Mouse (Mus musculus) limb, embryonic 12.5 days (tissue): ENCODE results near the gene Nr2c1. TPM values are rescaled to one million over a fixed set of nuclear protein-coding genes. Genes with fewer than 3 reads are reported as not detected.

Experiments
- ATAC-seq: fragments of 200-750 bp; cut with Nextera tagmentation; 2 replicates; pipeline ENCODE4 v1.8.0; 2017; ENCODE audit warnings: low read depth, moderate TSS enrichment; ENCODE audit not compliant: insufficient number of reproducible peaks, insufficient read depth, low FRiP score, low TSS enrichment
- H3K27ac ChIP-seq: fragments of 300-500 bp; sonication (generic); 2 replicates; pipeline ENCODE4 v1.5.1; 2016; ENCODE audit warnings: mild to moderate bottlenecking, moderate library complexity
- H3K27me3 ChIP-seq: fragments of 300-500 bp; sonication (generic); 2 replicates; pipeline ENCODE4 v1.6.1; 2016; ENCODE audit warnings: mild to moderate bottlenecking, moderate library complexity
- H3K36me3 ChIP-seq: fragments of 300-500 bp; sonication (generic); 2 replicates; pipeline ENCODE4 v1.6.1; 2016; ENCODE audit warnings: mild to moderate bottlenecking, moderate library complexity
- H3K4me1 ChIP-seq: fragments of 300-500 bp; sonication (generic); replicated peaks from 2 replicates; pipeline ENCODE4 v1.6.1; 2016
- H3K4me2 ChIP-seq: fragments of 300-500 bp; sonication (generic); 2 replicates; pipeline ENCODE4 v1.6.1; 2016; ENCODE audit warnings: mild to moderate bottlenecking, moderate library complexity
- H3K4me3 ChIP-seq: fragments of 300-500 bp; sonication (generic); replicated peaks from 2 replicates; pipeline ENCODE4 v1.5.1; 2016; ENCODE audit warnings: mild to moderate bottlenecking
- H3K9ac ChIP-seq: fragments of 300-500 bp; sonication (generic); replicated peaks from 2 replicates; pipeline ENCODE4 v1.6.1; 2016; ENCODE audit warnings: mild to moderate bottlenecking, moderate library complexity
- H3K9me3 ChIP-seq: fragments of 300-500 bp; sonication (generic); 2 replicates; pipeline ENCODE4 v1.6.1; 2016; ENCODE audit warnings: mild to moderate bottlenecking, moderate library complexity
- WGBS: fragments of 180-500 bp; shearing (Covaris S2); methylation state at CpG from one replicate; pipeline ENCODE4 v1.1.7; 2016; 5-methylcytosine and 5-hydroxymethylcytosine counted together
- polyA plus RNA-seq: library from polyadenylated mRNA; unstranded; fragments of >200 nt; fragmentation: Nextera tagmentation; extraction: Ambion mirVana; gene quantifications from 2 replicates; pipeline ENCODE4 v1.2.1, GENCODE M21; 2016

Gene Nr2c1
- polyA plus RNA-seq, 1 experiment from 2014 or later = 11.4 TPM

GRCm38 (mm10) chr10:94211725-94212124 is 63.9 kb downstream of the Nr2c1 start:
- 47% methylated on average over 2 of the region's 2 CpGs for WGBS
- no peak for ATAC-seq
- H3K4me1 ChIP-seq = no peaks in the 10 kb centered on the region
- H3K36me3 ChIP-seq = peaks cover 49% of the 10 kb centered on the region
- H3K27me3 ChIP-seq = no peaks in the 10 kb centered on the region
- no peak overlapping the region for H3K4me3 ChIP-seq
- H3K4me2 ChIP-seq = no peak overlapping the region
- H3K27ac ChIP-seq = no peak overlapping the region
- no peak overlapping the region for H3K9ac ChIP-seq
- no peaks in the 10 kb centered on the region for H3K9me3 ChIP-seq

- 77% methylated on average over 6 of the region's 6 CpGs for WGBS
- H3K27me3 ChIP-seq = no peaks in the 10 kb centered on the region
Measured at GRCm38 (mm10) chr10:94225026-94225750, 77.4 kb downstream of the Nr2c1 start.

GRCm38 (mm10) chr10:94230172-94230981 is 82.6 kb downstream of the Nr2c1 start:
- Histone ChIP-seq H3K27ac (no peak overlapping the region), H3K4me1 (no peaks in the 10 kb centered on the region), H3K4me3 (no peak overlapping the region), H3K9ac (no peak overlapping the region), H3K4me2 (no peak overlapping the region), H3K27me3 (no peaks in the 10 kb centered on the region), H3K9me3 (0 out of 2 replicates have a peak, but pooled peaks cover 3% of the 10 kb centered on the region), H3K36me3 (no peaks in the 10 kb centered on the region)
- ATAC-seq = no peak
- 57% methylated on average over 19 of the region's 19 CpGs for WGBS

More at GRCm38 (mm10) chr10:94225026-94225750, 77.4 kb downstream of the Nr2c1 start:
- Histone ChIP-seq H3K4me2 (no peak overlapping the region), H3K36me3 (peaks cover 12% of the 10 kb centered on the region), H3K4me3 (no peak overlapping the region), H3K4me1 (no peaks in the 10 kb centered on the region), H3K27ac (no peak overlapping the region), H3K9ac (no peak overlapping the region), H3K9me3 (0 out of 2 replicates have a peak, but pooled peaks cover 3% of the 10 kb centered on the region)
- ATAC-seq = no peak

DNA sequence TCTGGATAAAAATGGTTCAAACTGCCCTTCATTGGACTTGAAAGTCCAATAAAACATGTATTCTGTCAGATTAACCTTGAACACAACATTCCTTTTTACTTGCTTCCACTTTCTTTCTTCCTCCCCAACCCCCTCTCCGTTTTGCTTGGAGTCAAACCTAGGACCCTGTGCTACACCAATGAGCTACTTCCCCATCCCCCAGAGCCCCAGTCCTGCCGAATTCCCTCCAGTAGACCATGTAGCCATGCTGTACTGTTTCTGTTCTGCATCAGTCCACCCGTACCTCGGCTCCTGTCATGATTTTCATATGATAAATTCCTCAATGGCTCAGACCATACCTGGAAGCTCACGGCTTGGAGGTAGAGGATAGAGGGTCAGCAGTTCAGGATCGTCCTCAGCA is 83.2 kb downstream of the Nr2c1 start:
- H3K4me1 ChIP-seq = no peaks in the 10 kb centered on the region
- no peak overlapping the region for H3K4me2 ChIP-seq
- no peaks in the 10 kb centered on the region for H3K27me3 ChIP-seq
- H3K9me3 ChIP-seq = 0 out of 2 replicates have a peak, but pooled peaks cover 3% of the 10 kb centered on the region
- H3K4me3 ChIP-seq = no peak overlapping the region
- no peak overlapping the region for H3K9ac ChIP-seq
- WGBS = 88% methylated on average over 6 of the region's 6 CpGs
- no peak overlapping the region for H3K27ac ChIP-seq
- H3K36me3 ChIP-seq = no peaks in the 10 kb centered on the region
- ATAC-seq = no peak

- WGBS = 72% methylated on average over 4 of the region's 4 CpGs
- no peak for ATAC-seq
- Histone ChIP-seq H3K27ac (no peak overlapping the region), H3K9me3 (no peaks in the 10 kb centered on the region), H3K27me3 (peaks cover 3% of the 10 kb centered on the region; the same call in 1 of the 2 replicates), H3K4me3 (no peak overlapping the region), H3K4me1 (peaks cover 8% of the 10 kb centered on the region; the same call in 1 of the 2 replicates), H3K9ac (no peak overlapping the region), H3K4me2 (no peak overlapping the region), H3K36me3 (no peaks in the 10 kb centered on the region)
Measured at GRCm38 (mm10) chr10:94235200-94235599, 87.4 kb downstream of the Nr2c1 start.

- no peak for ATAC-seq
- Histone ChIP-seq H3K36me3 (no peaks in the 10 kb centered on the region), H3K27ac (no peak overlapping the region)
Measured at GRCm38 (mm10) chr10:94241346-94241745, 93.5 kb downstream of the Nr2c1 start.

More at GRCm38 (mm10) chr10:94241346-94241745, 93.5 kb downstream of the Nr2c1 start:
- H3K4me3 ChIP-seq = no peak overlapping the region
- H3K4me1 ChIP-seq = peaks cover 8% of the 10 kb centered on the region; the same call in 1 of the 2 replicates
- no peak overlapping the region for H3K4me2 ChIP-seq
- H3K9ac ChIP-seq = no peak overlapping the region
- 74% methylated on average over 2 of the region's 2 CpGs for WGBS
- no peaks in the 10 kb centered on the region for H3K9me3 ChIP-seq
- peaks cover 3% of the 10 kb centered on the region; the same call in 1 of the 2 replicates for H3K27me3 ChIP-seq

Other genes with a start within 250 kb of the Nr2c1 start
- gene Vezt, start 112.2 kb upstream of the Nr2c1 start, polyA plus RNA-seq = 30.0 and 33.2 TPM in 2 replicates
- 4.6 TPM in 2 replicates for gene Fgd6, start 112.0 kb upstream of the Nr2c1 start, polyA plus RNA-seq
- 449 and 455 TPM in 2 replicates for gene Ndufa12, start 50.7 kb downstream of the Nr2c1 start, polyA plus RNA-seq
- gene Gm4792, start 150.7 kb downstream of the Nr2c1 start, polyA plus RNA-seq = not detected in 2 replicates
- gene Tmcc3, start 163.9 kb downstream of the Nr2c1 start, polyA plus RNA-seq = 9.5 and 12.1 TPM in 2 replicates